Mouse (Mus musculus): ENCODE results near the gene Il2rb.

Il2rb gene

GRCm38 (mm10) chr15:78447746-78448535 is 47.1 kb downstream of the Il2rb start:
- peak; percentile 79 to 97 for DNase-seq (ENCODE audit: low spot score in 2 of 2)

DNA sequence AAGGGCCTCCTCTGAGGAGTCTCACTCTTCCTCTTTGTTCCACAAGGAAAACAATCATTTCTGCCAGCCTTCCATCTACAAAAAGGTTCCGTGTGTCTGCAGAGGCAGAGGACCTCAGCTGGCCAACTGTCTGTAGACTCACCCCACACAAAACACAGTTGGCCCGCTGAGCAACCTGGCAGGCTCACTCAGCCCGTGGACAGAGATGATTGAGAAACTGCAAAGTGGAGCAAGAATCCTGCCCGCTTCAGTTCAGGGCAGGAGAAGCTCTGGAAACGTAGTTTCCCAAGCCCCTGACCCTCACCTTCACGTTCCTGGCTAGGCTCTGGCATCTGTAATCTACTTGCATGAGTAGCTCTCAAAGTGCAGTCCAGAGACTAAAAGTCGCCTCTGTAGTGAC is 48.0 kb downstream of the Il2rb start:
- DNase-seq (ENCODE audit: low spot score in 2 of 2), result no peak

DNA sequence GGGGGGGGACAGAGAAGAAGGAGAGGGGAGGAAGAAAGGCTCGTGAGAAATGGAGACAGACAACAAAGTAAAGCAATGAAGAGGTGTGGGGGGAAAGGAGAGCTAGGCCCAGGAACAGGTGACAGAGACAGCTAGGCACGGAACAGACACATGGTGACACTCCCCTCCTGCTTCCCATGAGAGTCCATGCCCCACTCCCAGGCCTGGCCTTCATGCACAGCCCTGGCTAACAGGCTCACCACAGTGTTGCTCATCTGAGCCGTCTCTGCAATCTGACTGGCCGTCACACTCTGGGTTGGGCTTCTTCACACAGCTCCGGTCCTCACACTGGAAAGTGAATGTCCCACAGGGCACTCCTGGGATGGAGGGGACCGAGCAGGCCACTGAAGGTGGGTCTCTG is 51.2 kb downstream of the Il2rb start:
- no peak for DNase-seq (ENCODE audit: low spot score in 2 of 2)

GRCm38 (mm10) chr15:78442231-78442630 is 52.8 kb downstream of the Il2rb start:
- no peak for DNase-seq (ENCODE audit: low spot score in 2 of 2)

DNA sequence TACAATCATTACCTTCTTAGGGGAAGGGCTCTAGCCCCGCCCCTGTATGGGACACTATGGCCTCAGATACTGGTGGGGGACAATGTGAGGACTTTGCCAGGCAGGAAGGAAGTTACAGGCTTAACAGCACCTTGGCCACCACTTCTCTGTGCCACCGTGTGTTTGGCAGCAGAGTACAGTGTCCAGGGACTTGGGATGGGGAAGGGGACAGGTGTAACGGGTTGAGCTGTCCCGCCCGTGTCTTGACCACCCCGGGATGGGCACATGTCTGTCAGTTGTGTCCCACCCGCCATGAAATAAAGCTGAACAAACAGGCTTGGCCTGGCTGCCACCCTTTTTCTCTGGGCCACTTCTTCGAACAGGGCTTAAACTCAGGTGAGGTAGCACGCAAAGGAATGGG is 56.1 kb downstream of the Il2rb start:
- DNase-seq (ENCODE audit: low spot score in 2 of 2), result no peak

DNA sequence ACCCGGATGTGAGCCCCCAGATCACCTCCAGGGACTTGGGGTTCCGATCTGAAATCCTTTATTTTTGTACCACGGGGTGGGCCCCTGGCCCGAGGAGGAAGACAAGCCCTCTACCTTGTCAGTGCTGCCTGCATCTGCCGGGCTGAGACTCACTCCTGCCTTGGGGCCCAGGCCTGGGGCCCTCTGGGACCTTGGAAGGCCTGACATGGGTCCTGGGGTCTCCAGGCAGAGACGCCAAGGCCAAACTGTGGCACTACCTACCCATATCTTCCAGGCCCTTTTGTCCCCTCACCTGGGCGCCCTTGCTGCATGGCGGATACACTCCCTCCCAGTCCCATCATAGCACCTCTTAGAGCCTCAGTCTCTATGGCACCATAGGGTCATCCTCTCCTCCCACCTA is 56.6 kb downstream of the Il2rb start:
- DNase-seq (ENCODE audit: low spot score in 2 of 2), result no peak

DNA sequence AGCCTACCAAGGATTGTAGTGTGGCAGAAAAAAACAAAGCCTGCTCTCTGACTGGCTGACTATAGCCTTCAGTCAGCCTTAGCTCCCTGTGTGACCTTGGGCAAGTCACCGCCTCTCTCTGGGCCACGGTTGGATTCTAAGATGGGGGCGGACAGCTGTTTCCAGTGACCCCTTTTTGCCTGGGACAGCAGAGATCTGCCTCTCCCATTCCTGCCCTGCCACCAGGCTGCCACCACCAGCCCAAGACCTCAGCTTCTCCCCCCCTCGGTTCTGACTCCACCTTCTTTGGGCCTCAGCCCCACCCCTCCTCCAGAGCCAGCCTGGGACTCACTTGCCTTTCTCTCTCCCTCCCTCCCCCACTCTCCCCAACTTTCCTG is 57.1 kb downstream of the Il2rb start:
- DNase-seq (ENCODE audit: low spot score in 2 of 2), result no peak

DNA sequence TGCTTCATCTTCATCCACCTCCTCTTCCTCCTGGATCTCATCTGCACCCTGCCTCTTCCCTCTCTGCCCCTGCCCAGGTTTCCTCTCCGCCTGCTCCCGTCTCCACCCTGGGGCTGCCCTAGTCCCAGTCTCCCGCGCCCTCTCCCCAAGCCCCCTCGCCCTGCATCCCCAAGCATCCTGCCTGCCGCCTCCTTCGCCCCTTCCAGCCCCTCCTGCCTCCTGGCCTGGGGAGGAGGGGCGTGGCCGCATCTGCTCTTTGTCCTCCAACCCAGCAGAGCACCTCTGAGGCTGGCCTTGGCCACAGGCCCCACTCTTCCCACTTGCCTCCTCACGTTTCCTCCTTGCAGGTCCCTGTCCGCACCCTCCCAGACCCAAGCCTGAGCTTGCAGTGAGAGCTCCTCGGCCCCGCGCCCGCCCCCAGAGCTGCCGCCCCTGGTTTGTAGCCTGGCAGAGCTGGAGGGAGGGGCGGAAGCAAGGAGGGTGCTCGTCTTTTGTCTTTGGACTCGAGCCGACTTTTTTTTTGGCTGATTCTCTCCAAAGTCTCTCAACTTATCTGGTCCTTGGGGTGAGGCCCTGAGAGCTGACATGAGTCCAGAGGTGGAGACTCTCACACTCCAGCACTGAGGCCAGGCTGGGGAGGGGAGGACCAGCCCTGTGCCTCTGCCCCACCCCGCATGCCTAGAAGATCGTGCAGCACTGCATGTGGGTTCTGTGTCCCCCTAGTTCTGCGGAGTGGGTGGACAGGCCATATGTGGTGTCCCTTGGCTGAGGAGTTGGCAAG is 57.6 kb downstream of the Il2rb start:
- DNase-seq (ENCODE audit: low spot score in 2 of 2), result no peak

DNA sequence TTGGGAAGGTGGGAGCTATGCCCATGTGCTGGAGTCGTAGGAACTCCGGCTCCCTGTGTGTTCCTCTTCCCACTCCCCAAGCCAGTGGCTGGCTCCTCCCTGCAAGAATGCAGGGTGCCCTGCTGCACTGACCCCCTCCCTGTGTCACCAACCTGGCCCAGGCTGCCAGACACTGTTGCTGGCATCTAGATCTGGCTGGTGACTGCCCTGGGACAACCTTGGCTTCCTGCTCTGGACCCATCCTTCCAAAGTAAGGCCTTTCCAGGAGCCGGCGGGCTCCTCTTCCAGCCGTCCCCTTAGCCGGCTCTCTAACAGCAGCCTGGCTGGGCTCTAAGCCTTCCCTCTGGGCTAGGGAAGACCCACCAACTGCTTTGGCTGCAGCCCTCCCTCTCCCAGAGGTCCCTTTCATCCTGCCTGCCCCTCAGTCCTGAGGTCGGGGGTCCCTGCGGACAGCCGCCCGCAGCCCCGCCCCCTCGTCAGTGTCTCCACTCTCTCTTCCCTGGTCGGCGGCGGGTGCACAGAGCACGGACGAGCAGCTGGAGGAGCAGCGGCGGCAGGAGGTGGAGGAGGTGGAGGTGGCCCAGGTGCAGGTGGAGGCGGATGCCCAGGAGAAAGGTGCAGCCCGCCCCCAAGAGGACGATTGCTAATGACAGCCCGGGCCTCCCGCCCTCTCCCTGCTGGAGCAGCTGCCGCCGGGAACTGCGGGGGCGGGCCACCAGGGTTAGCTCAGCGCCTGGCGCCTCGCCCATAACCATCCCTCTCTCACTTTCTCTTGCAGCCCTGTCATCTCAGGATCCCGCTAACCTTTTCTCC is 58.5 kb downstream of the Il2rb start:
- peak in 1 of 2 experiments; percentile 30 for DNase-seq (ENCODE audit: low spot score in 2 of 2)

GRCm38 (mm10) chr15:78435681-78436080 is 59.4 kb downstream of the Il2rb start:
- DNase-seq (ENCODE audit: low spot score in 2 of 2), result no peak

GRCm38 (mm10) chr15:78434896-78435520 is 60.1 kb downstream of the Il2rb start:
- DNase-seq (ENCODE audit: low spot score in 2 of 2), result peak; percentile 44 to 67

GRCm38 (mm10) chr15:78431541-78432121 is 63.4 kb downstream of the Il2rb start:
- no peak for DNase-seq (ENCODE audit: low spot score in 2 of 2)

DNA sequence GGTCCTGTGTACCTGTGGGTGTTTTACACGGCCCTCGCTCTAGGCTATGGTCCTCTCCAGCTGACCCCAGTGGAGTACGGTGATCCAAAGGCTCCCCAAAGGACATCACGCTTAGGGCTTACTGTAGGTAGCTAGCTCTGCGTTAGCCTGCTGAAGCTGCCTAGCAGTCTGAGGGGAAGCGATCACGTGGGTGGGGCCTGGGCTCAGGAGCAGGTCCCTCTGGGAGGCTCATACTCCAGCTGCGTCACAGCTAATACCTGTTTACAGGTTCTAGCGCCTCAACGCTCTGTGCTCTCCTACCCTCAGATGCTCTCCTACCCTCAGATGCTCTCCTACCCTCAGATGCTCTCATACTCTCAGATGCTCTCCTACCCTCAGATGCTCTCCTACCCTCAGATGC is 64.2 kb downstream of the Il2rb start:
- no peak for DNase-seq (ENCODE audit: low spot score in 2 of 2)

DNA sequence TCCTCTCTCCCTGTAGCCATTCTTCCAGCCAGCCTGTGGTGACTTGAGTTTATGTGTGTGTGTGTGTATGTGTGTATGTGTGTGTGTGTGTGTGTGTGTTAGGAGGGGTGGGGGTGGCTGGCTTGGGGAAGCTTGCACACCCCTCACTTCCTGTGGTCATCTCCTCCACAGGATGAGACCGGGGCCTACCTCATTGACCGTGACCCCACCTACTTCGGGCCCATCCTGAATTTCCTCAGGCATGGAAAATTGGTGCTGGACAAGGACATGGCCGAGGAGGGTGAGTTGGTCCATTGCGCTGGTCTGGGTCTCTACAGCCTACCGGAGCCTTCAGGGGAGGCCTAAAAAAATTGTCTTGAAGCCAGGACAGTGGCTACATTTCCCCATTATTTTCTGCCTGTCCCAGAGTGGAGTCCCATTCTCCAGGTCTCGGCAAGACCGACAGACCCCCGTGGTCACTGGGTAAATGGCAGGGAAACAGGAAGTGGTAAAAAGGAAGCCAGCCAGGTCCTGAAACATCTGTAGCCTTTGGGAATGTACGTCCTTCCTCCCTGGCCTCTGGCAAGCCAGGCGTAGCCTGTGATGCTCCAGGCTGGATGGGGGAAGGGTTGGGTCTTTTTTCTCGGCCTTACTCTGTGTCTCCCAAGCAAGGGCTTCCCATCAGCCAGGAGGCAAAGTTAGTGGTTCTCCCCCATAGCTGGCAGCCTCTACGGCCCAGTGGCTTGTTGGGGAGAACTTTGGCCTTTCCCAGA is 65.0 kb downstream of the Il2rb start:
- DNase-seq (ENCODE audit: low spot score in 2 of 2), result no peak

Data from thymus, postnatal 10 days (tissue).